Mouse (Mus musculus) lung, adult 2 months (tissue): ENCODE measurements around the gene Sugt1. TPM values are rescaled to one million over a fixed set of nuclear protein-coding genes. Genes with fewer than 3 reads are reported as not detected.

Experiments
- DNase-seq: peaks from one replicate; pipeline ENCODE4 v3.0.0; 2022
- H3K4me1 ChIP-seq: fragments of 200-500 bp; 2 replicates; pipeline ENCODE4 v1.6.1; 2011; ENCODE audit warnings: low read length; ENCODE audit not compliant: control insufficient read depth, insufficient read depth
- H3K4me3 ChIP-seq: fragments of 200-500 bp; replicated peaks from 2 replicates; pipeline ENCODE3; 2011; ENCODE audit warnings: low read depth, mild to moderate bottlenecking, control low read depth, low read length; ENCODE audit errors: extremely low read depth
- CTCF ChIP-seq: fragments of 200-500 bp; IDR thresholded peaks from 2 replicates; pipeline ENCODE4 v1.5.1; 2011; ENCODE audit warnings: mild to moderate bottlenecking, low read length, control low read depth; ENCODE audit not compliant: insufficient read depth
- POLR2A ChIP-seq: fragments of 200-500 bp; IDR thresholded peaks from 2 replicates; pipeline ENCODE4 v1.6.1; 2011; ENCODE audit warnings: low read depth, mild to moderate bottlenecking, control low read depth, low read length, borderline replicate concordance; ENCODE audit errors: extremely low read depth
- WGBS: fragments of 180-500 bp; shearing (Covaris S2); methylation state at CpG from one replicate; pipeline ENCODE4 v1.1.7; 2018; 5-methylcytosine and 5-hydroxymethylcytosine counted together
- polyA plus RNA-seq: library from polyadenylated mRNA; depleted of rRNA; stranded (reverse); fragments of >200 nt; gene quantifications from 2 replicates; pipeline ENCODE4 v1.2.3, GENCODE M21; 2012

Gene Sugt1
- polyA plus RNA-seq, 1 experiment, result 7.7 TPM

- H3K4me1 ChIP-seq, result no peaks in the 10 kb centered on the region
- H3K4me3 ChIP-seq, result no peak overlapping the region
- no peak for DNase-seq
- 63% methylated on average over 9 of the region's 9 CpGs for WGBS
- TF ChIP-seq CTCF (no peak), POLR2A (no peak)
Observed at GRCm38 (mm10) chr14:79642063-79642462, 54.6 kb downstream of the Sugt1 start.

- TF ChIP-seq POLR2A, result no peak
- no peak for TF ChIP-seq CTCF
- WGBS, result 15% methylated on average over 11 of the region's 11 CpGs
- Histone ChIP-seq H3K4me1 (no peaks in the 10 kb centered on the region), H3K4me3 (no peak overlapping the region)
- DNase-seq, result no peak
Observed at GRCm38 (mm10) chr14:79645378-79645777, 57.9 kb downstream of the Sugt1 start.

GRCm38 (mm10) chr14:79649680-79650079 is 62.2 kb downstream of the Sugt1 start:
- TF ChIP-seq CTCF (no peak), POLR2A (no peak)
- Histone ChIP-seq H3K4me3 (no peak overlapping the region), H3K4me1 (no peaks in the 10 kb centered on the region)
- WGBS, result 45% methylated on average over 3 of the region's 3 CpGs
- DNase-seq, result no peak

GRCm38 (mm10) chr14:79652654-79653053 is 65.2 kb downstream of the Sugt1 start:
- TF ChIP-seq POLR2A (no peak), CTCF (no peak)
- no peak for DNase-seq
- H3K4me1 ChIP-seq, result no peaks in the 10 kb centered on the region
- 52% methylated on average over 4 of the region's 4 CpGs for WGBS
- H3K4me3 ChIP-seq, result no peak overlapping the region

- no peak overlapping the region for H3K4me3 ChIP-seq
- whole genome bisulfite sequencing, result 83% methylated on average over 5 of the region's 5 CpGs
- DNase-seq, result no peak
- TF ChIP-seq POLR2A, result no peak
- no peak for TF ChIP-seq CTCF
- no peaks in the 10 kb centered on the region for H3K4me1 ChIP-seq
Observed at GRCm38 (mm10) chr14:79658286-79658685, 70.8 kb downstream of the Sugt1 start.

- no peak for DNase-seq
- 81% methylated on average over 6 of the region's 6 CpGs for WGBS
- TF ChIP-seq POLR2A (no peak), CTCF (no peak)
- H3K4me3 ChIP-seq, result no peak overlapping the region
- no peaks in the 10 kb centered on the region for H3K4me1 ChIP-seq
Observed at GRCm38 (mm10) chr14:79658748-79659508, 71.4 kb downstream of the Sugt1 start.

- Histone ChIP-seq H3K4me3 (no peak overlapping the region), H3K4me1 (no peaks in the 10 kb centered on the region)
- TF ChIP-seq POLR2A, result no peak
- DNase-seq, result no peak
- WGBS, result 54% methylated on average over 5 of the region's 5 CpGs
Observed at GRCm38 (mm10) chr14:79660467-79660866, 73.0 kb downstream of the Sugt1 start.

- no peaks in the 10 kb centered on the region for H3K4me1 ChIP-seq
- peak; percentile 81 for DNase-seq
- peak overlapping the region; percentile 11 for H3K4me3 ChIP-seq
- TF ChIP-seq CTCF, result peak; percentile 73
- no peak for TF ChIP-seq POLR2A
- 16% methylated on average over 33 of the region's 33 CpGs for WGBS
Observed at GRCm38 (mm10) chr14:79661005-79661917, 73.8 kb downstream of the Sugt1 start.

GRCm38 (mm10) chr14:79662001-79662400 is 74.5 kb downstream of the Sugt1 start, which contains the start of gene Cnmd:
TSS of gene Cnmd (minus strand) at chr14:79662170.
- WGBS, result 52% methylated on average over 4 of the region's 4 CpGs

More at GRCm38 (mm10) chr14:79662001-79662400, 74.5 kb downstream of the Sugt1 start, which contains the start of gene Cnmd:
- Histone ChIP-seq H3K4me1 (no peaks in the 10 kb centered on the region), H3K4me3 (peak within 1 kb of the TSS; percentile 11)
- DNase-seq, result no peak
- TF ChIP-seq CTCF, result no peak
- TF ChIP-seq POLR2A, result no peak
